Mouse (Mus musculus) ES-Bruce4 (cell line): ENCODE data around the gene Ado. TPM values are rescaled to one million over a fixed set of nuclear protein-coding genes. Genes with fewer than 3 reads are reported as not detected.

Source experiments
- H3K27ac ChIP-seq: 2 replicates; pipeline ENCODE4 v1.5.1; 2012; ENCODE audit warnings: low read length, inconsistent platforms; ENCODE audit not compliant: insufficient read depth
- H3K27me3 ChIP-seq: 2 replicates; pipeline ENCODE4 v1.6.1; 2012; ENCODE audit warnings: mild to moderate bottlenecking, low read length, inconsistent platforms; ENCODE audit not compliant: control insufficient read depth, poor library complexity, insufficient read depth, severe bottlenecking
- H3K36me3 ChIP-seq: 2 replicates; pipeline ENCODE4 v1.6.1; 2012; ENCODE audit warnings: inconsistent platforms, mild to moderate bottlenecking, low read length, moderate library complexity; ENCODE audit not compliant: control insufficient read depth, poor library complexity, insufficient read depth, severe bottlenecking
- H3K4me1 ChIP-seq: one replicate; pipeline ENCODE4 v1.8.1; 2011; ENCODE audit warnings: low read length; ENCODE audit not compliant: control insufficient read depth, insufficient read depth
- H3K4me3 ChIP-seq: 2 replicates; pipeline ENCODE4 v1.5.1; 2011; ENCODE audit warnings: low read depth, mild to moderate bottlenecking, low read length
- H3K9ac ChIP-seq: 2 replicates; pipeline ENCODE4 v1.6.1; 2012; ENCODE audit warnings: low read depth, mild to moderate bottlenecking, inconsistent platforms; ENCODE audit not compliant: poor library complexity, severe bottlenecking
- H3K9me3 ChIP-seq: replicated peaks from 2 replicates; pipeline ENCODE4 v1.6.1; 2012; ENCODE audit warnings: mild to moderate bottlenecking, low read length, inconsistent platforms; ENCODE audit not compliant: control insufficient read depth, poor library complexity, insufficient read depth, severe bottlenecking
- CTCF ChIP-seq: IDR thresholded peaks from one replicate; pipeline ENCODE4 v1.8.1; 2011; ENCODE audit warnings: low read depth, low read length
- EP300 ChIP-seq: IDR thresholded peaks from 2 replicates; pipeline ENCODE4 v1.6.1; 2011; ENCODE audit warnings: low read depth, low read length; ENCODE audit not compliant: insufficient read depth
- POLR2A ChIP-seq: IDR thresholded peaks from one replicate; pipeline ENCODE4 v1.8.1; 2011; ENCODE audit warnings: low read length; ENCODE audit not compliant: insufficient read depth
- polyA plus RNA-seq: library from polyadenylated mRNA; stranded (reverse); fragments of >200 nt; gene quantifications from 2 replicates; pipeline ENCODE4 v1.2.4, GENCODE M21; 2011; ENCODE audit warnings: low read depth; ENCODE audit not compliant: missing spikeins, insufficient read depth, insufficient read length

Gene Ado
- polyA plus RNA-seq, 1 experiment = 32.4 TPM

- no peak overlapping the region for H3K27ac ChIP-seq
- no peaks in the 10 kb centered on the region for H3K27me3 ChIP-seq
- no peaks in the 10 kb centered on the region for H3K4me1 ChIP-seq
- no peak overlapping the region for H3K4me3 ChIP-seq
- no peak overlapping the region for H3K9ac ChIP-seq
- H3K36me3 ChIP-seq = no peaks in the 10 kb centered on the region
- no peaks in the 10 kb centered on the region for H3K9me3 ChIP-seq
- no peak for TF ChIP-seq POLR2A
- TF ChIP-seq EP300 = no peak
These were observed 22.7 kb upstream of the Ado start for GRCm38 (mm10) chr10:67571443-67571842.

DNA sequence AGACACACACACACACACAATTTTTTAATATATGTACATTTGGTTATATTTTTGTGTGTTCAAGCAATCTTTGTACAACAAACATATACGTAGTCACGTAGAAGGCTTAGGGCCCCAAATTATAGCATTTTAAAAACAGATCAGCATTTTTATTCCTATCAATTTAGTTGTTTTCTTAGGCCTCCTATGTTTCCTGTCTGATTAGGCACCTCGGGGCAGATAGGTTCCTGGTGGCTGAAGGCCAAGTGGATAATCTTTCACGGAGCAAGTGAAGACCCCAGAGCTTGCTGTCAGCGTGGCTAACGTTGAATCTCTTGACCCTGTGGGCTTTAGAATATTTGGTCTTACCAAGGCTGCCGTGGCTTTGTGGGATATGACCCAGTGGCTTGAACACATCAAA lies 20.8 kb upstream of the Ado start:
- Histone ChIP-seq H3K4me1 (no peaks in the 10 kb centered on the region), H3K27me3 (no peaks in the 10 kb centered on the region), H3K9ac (no peak overlapping the region), H3K36me3 (no peaks in the 10 kb centered on the region), H3K9me3 (no peaks in the 10 kb centered on the region), H3K4me3 (no peak overlapping the region), H3K27ac (no peak overlapping the region)
- no peak for TF ChIP-seq CTCF
- TF ChIP-seq POLR2A = no peak

DNA sequence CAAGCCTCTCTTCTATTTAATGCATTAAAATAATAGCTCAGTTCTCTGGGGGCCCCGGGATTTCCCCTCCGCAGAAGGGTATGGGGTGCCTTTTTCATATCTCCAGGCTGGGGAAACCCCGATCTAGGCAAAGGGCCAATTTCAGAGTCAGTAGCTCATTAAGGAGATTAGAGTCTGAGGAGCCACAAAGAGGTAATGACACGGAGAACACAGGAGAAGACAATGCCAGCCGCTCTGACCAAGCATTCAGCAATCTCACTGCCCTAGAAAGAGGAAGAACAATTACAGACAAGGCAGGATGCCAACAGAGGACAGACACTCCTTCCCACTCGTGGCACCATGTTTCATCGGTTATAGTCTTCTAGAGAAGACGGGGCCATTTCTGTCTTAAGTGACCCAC lies 17.3 kb upstream of the Ado start:
- Histone ChIP-seq H3K27ac (no peak overlapping the region), H3K4me1 (no peaks in the 10 kb centered on the region)

DNA sequence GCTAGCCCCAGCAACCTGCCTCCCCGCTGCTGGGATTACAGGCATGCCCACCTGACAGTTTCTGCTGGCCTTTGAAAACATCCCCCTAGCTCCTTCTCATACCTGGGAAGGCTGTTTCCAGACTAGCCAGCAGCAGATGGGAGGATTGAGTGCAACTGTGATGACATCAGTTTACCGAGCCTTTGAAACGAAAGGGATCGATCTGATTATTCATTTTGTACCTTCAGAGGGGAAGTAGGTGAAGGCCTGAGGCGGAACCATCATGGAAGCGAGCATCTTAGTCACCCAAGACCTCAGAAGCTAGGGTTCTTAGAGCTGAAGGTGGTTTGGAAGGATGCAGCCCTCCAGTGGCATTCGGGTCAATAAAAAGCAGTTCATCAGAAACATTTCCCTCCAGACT lies 15.8 kb upstream of the Ado start:
- no peak overlapping the region for H3K27ac ChIP-seq
- TF ChIP-seq CTCF = no peak
- no peak for TF ChIP-seq EP300
- TF ChIP-seq POLR2A = no peak
- H3K27me3 ChIP-seq = no peaks in the 10 kb centered on the region
- H3K36me3 ChIP-seq = no peaks in the 10 kb centered on the region
- H3K9me3 ChIP-seq = no peaks in the 10 kb centered on the region
- no peak overlapping the region for H3K4me3 ChIP-seq
- no peaks in the 10 kb centered on the region for H3K4me1 ChIP-seq
- no peak overlapping the region for H3K9ac ChIP-seq

More for the DNA sequence above, 17.3 kb upstream of the Ado start:
- TF ChIP-seq EP300 (no peak), POLR2A (no peak), CTCF (no peak)
- H3K36me3 ChIP-seq = no peaks in the 10 kb centered on the region
- H3K9me3 ChIP-seq = no peaks in the 10 kb centered on the region
- no peak overlapping the region for H3K9ac ChIP-seq
- H3K27me3 ChIP-seq = no peaks in the 10 kb centered on the region
- no peak overlapping the region for H3K4me3 ChIP-seq

GRCm38 (mm10) chr10:67561185-67561584 lies 12.4 kb upstream of the Ado start:
- no peaks in the 10 kb centered on the region for H3K36me3 ChIP-seq
- no peak for TF ChIP-seq CTCF
- no peak for TF ChIP-seq POLR2A
- no peak for TF ChIP-seq EP300
- H3K4me3 ChIP-seq = no peak overlapping the region
- no peaks in the 10 kb centered on the region for H3K27me3 ChIP-seq
- no peaks in the 10 kb centered on the region for H3K9me3 ChIP-seq
- no peak overlapping the region for H3K9ac ChIP-seq
- no peaks in the 10 kb centered on the region for H3K4me1 ChIP-seq
- no peak overlapping the region for H3K27ac ChIP-seq

DNA sequence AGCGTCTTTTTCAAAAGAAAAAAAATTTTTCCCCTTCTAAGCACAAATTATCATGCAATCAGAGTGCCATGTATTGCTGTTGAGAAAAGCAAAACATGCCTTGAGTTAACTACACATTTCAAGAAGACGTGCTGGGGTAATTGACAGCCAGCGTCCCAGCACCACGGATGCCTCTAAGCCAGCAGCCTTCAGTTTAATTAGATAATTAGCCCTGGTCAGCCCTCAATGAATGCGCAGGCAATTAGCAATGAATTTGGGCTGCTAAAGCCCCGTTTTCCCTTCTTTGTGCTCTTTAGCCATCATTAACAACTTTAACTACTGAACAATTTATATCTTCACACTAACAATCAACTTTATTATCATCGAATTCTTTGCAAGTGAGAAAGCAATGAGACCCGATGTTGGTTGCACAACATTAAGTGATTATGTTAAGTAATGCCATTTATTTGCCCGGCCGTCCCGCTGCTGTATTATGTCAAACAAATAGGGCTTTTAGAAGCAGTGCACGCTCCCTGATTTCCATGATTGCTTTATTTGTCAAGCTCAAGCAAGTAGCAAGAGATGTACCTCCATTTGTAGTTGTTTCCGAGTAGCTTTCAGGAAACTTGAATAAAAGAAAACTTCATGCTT lies 11.1 kb upstream of the Ado start:
- no peaks in the 10 kb centered on the region for H3K36me3 ChIP-seq
- H3K27me3 ChIP-seq = no peaks in the 10 kb centered on the region
- H3K9ac ChIP-seq = no peak overlapping the region
- no peak overlapping the region for H3K27ac ChIP-seq
- H3K9me3 ChIP-seq = no peaks in the 10 kb centered on the region
- H3K4me1 ChIP-seq = no peaks in the 10 kb centered on the region
- H3K4me3 ChIP-seq = no peak overlapping the region
- TF ChIP-seq EP300 (no peak), CTCF (no peak)
